13 mouse cellular contexts compared by ENCODE assay signal in the genomic region with DNA sequence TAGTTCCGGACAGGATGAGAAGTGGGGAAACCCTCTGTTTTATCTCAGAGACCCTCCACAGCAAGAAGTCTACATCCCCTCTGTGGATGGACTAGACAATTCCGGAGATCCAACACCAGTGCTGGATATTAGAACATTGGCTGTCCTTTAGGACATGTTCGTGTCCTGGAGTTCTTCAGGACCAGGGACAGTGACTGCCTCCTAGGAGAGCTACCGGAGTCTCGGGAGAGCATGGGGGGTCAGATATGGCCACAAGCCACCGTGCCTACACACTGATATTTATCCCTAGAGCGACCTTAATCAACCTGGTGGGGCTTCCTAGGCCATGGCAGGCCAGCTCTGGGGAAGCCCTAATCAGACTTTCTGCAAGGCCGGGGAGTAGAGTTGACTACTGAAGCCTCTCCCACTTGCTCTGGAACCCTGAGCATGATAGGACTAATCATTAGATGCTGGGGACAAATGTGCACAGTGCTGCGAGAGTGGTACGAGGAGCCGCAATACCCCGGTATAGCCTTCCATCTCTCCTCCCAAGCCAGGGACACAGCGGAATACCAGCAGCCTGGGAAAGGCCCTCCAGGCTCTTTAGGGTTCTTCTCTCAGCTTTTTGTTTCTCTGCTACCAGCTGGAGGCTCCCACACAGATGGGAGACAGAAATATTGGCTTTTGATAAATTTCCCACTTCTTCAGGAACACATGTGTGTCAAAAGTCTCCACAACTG. TPM values are rescaled to one million over a fixed set of nuclear protein-coding genes. Genes with fewer than 3 reads are reported as not detected.
A peak's percentile ranks its signal among the peaks of the same experiment; 100 is the strongest.
DNase-seq lines count a peak whose midpoint lies in the region; ATAC-seq lines count a peak whose summit lies in the region.
"Had no signal": no experiment of that assay in that cellular context is flagged by ENCODE, and none has a peak within 500 bp of the region (broad histone marks: within the 10 kb centered on the region; RNA-seq: fewer than 3 reads in every experiment).

No protein-coding gene starts in this region.

- no peaks in the 10 kb centered on the region for H3K27me3 ChIP-seq in forebrain, embryonic 13.5 days
- H3K27me3 ChIP-seq in limb, embryonic 12.5 days: no peaks in the 10 kb centered on the region
- H3K27me3 ChIP-seq in neural tube, embryonic 14.5 days (ENCODE audit: control insufficient read depth, insufficient read depth, low read length): no peaks in the 10 kb centered on the region
- no peaks in the 10 kb centered on the region for H3K27me3 ChIP-seq in liver, embryonic 11.5 days (replicated peaks; ENCODE audit: control insufficient read depth, insufficient read depth, low read length)
- H3K27me3 ChIP-seq: embryonic facial prominence, embryonic 13.5 days; liver, embryonic 12.5 days had no signal

- peaks cover 12% of the 10 kb centered on the region for H3K36me3 ChIP-seq in forebrain, embryonic 13.5 days (ENCODE audit: poor library complexity, severe bottlenecking)
- H3K36me3 ChIP-seq in limb, embryonic 12.5 days: peaks cover 7% of the 10 kb centered on the region; the same call in 1 of the 2 replicates
- no peaks in the 10 kb centered on the region for H3K36me3 ChIP-seq in neural tube, embryonic 14.5 days (ENCODE audit: control insufficient read depth, insufficient read depth, low read length)
- no peaks in the 10 kb centered on the region for H3K36me3 ChIP-seq in liver, embryonic 11.5 days (ENCODE audit: control insufficient read depth, insufficient read depth, low read length)

- H3K4me2 ChIP-seq in forebrain, embryonic 13.5 days: peak overlapping the region; percentile 13; the same call in 1 of the 2 replicates
- peak overlapping the region; percentile 23; the same call in 1 of the 2 replicates for H3K4me2 ChIP-seq in limb, embryonic 12.5 days
- no peak overlapping the region for H3K4me2 ChIP-seq in neural tube, embryonic 14.5 days (ENCODE audit: low read depth, low read length)
- H3K4me2 ChIP-seq in liver, embryonic 11.5 days: no peak overlapping the region
- H3K4me2 ChIP-seq: embryonic facial prominence, embryonic 13.5 days; liver, embryonic 12.5 days had no signal

- no peak overlapping the region for H3K9ac ChIP-seq in forebrain, embryonic 13.5 days
- no peak overlapping the region for H3K9ac ChIP-seq in limb, embryonic 12.5 days (replicated peaks)
- no peak overlapping the region for H3K9ac ChIP-seq in neural tube, embryonic 14.5 days (replicated peaks; ENCODE audit: low read depth, low read length)
- H3K9ac ChIP-seq in liver, embryonic 11.5 days (ENCODE audit: low read depth, low read length): no peak overlapping the region
- H3K9ac ChIP-seq: embryonic facial prominence, embryonic 13.5 days; liver, embryonic 12.5 days had no signal

- peak overlapping the region; percentile 96 for H3K27ac ChIP-seq in forebrain, embryonic 13.5 days
- H3K27ac ChIP-seq in limb, embryonic 12.5 days: peak overlapping the region; percentile 64
- peak overlapping the region; percentile 68 for H3K27ac ChIP-seq in neural tube, embryonic 14.5 days (ENCODE audit: low read depth, low read length)
- H3K27ac ChIP-seq in liver, embryonic 11.5 days (ENCODE audit: low read depth, low read length): no peak overlapping the region
- H3K27ac ChIP-seq: embryonic facial prominence, embryonic 13.5 days; heart, adult 2 months; liver, embryonic 12.5 days had no signal

- no peak overlapping the region for H3K4me3 ChIP-seq in forebrain, embryonic 13.5 days
- H3K4me3 ChIP-seq in limb, embryonic 12.5 days (replicated peaks): no peak overlapping the region
- H3K4me3 ChIP-seq in neural tube, embryonic 14.5 days (ENCODE audit: low read depth, low read length): no peak overlapping the region
- no peak overlapping the region for H3K4me3 ChIP-seq in liver, embryonic 11.5 days (ENCODE audit: low read depth, low read length)
- H3K4me3 ChIP-seq: embryonic facial prominence, embryonic 13.5 days; heart, adult 2 months; liver, embryonic 12.5 days had no signal

- peaks cover 30% of the 10 kb centered on the region for H3K4me1 ChIP-seq in forebrain, embryonic 13.5 days
- H3K4me1 ChIP-seq in limb, embryonic 12.5 days (replicated peaks): peaks cover 36% of the 10 kb centered on the region
- H3K4me1 ChIP-seq in neural tube, embryonic 14.5 days (ENCODE audit: control insufficient read depth, insufficient read depth, low read length): peaks cover 22% of the 10 kb centered on the region
- H3K4me1 ChIP-seq in liver, embryonic 11.5 days (replicated peaks; ENCODE audit: control insufficient read depth, insufficient read depth, low read length): no peaks in the 10 kb centered on the region
- H3K4me1 ChIP-seq: liver, embryonic 12.5 days had no signal

- peak; percentile 18 to 21 for DNase-seq in layer of hippocampus, postnatal 36 days
- no peak for DNase-seq in layer of hippocampus, postnatal 10 days (ENCODE audit: low spot score in 2 of 2)
- no peak for DNase-seq in liver, embryonic 11.5 days (ENCODE audit: low spot score)
- DNase-seq in urinary bladder, postnatal 36 days (ENCODE audit: low spot score in 2 of 2): no peak
- DNase-seq: cerebellum, adult 2 months; heart, adult 2 months; thymus, postnatal 36 days had no signal

- no peaks in the 10 kb centered on the region for H3K9me3 ChIP-seq in forebrain, embryonic 13.5 days (replicated peaks)
- H3K9me3 ChIP-seq in limb, embryonic 12.5 days: no peaks in the 10 kb centered on the region
- no peaks in the 10 kb centered on the region for H3K9me3 ChIP-seq in neural tube, embryonic 14.5 days (ENCODE audit: control insufficient read depth, low read length)
- no peaks in the 10 kb centered on the region for H3K9me3 ChIP-seq in liver, embryonic 11.5 days (ENCODE audit: control insufficient read depth, low read length)
- H3K9me3 ChIP-seq: embryonic facial prominence, embryonic 13.5 days; liver, embryonic 12.5 days had no signal

- peak; percentile 64 for ATAC-seq in forebrain, embryonic 13.5 days
- no peak for ATAC-seq in limb, embryonic 12.5 days (ENCODE audit: insufficient number of reproducible peaks, insufficient read depth, low FRiP score, low TSS enrichment, low read depth)
- no peak for ATAC-seq in neural tube, embryonic 14.5 days (ENCODE audit: low read depth)
- ATAC-seq in liver, embryonic 11.5 days (replicated peaks; ENCODE audit: low FRiP score): no peak
- no peak for ATAC-seq in megakaryocyte-erythroid progenitor cell, adult 5-6 weeks (replicated peaks; ENCODE audit: low FRiP score, low TSS enrichment, poor library complexity, severe bottlenecking)
- ATAC-seq: liver, embryonic 12.5 days had no signal

- WGBS in forebrain, embryonic 13.5 days: 66% methylated on average over 13 of the region's 13 CpGs
- WGBS in limb, embryonic 12.5 days: 84% methylated on average over 13 of the region's 13 CpGs
- 58% methylated on average over 13 of the region's 13 CpGs for WGBS in neural tube, embryonic 14.5 days
- 82% methylated on average over 13 of the region's 13 CpGs for WGBS in liver, embryonic 11.5 days

RNA-seq across cellular contexts. Expression of a gene that starts 52.7 kb away (rescaled TPM):
- total RNA-seq in layer of hippocampus, postnatal 36 days (2021): 1 to 10 TPM; 7.2 to 8.7 TPM
- total RNA-seq in layer of hippocampus, postnatal 10 days (2021): 10 to 100 TPM; 10.0 to 11.2 TPM
- polyA plus RNA-seq in forebrain, embryonic 13.5 days (2015; fragmentation: Nextera tagmentation; extraction: Ambion mirVana): 2.1 and 2.4 TPM in 2 replicates
- polyA plus RNA-seq in limb, embryonic 12.5 days (2016; fragmentation: Nextera tagmentation; extraction: Ambion mirVana): 4.3 and 6.0 TPM in 2 replicates
- 3.6 and 5.3 TPM in 2 replicates for polyA plus RNA-seq in neural tube, embryonic 14.5 days (2014; fragmentation: Nextera tagmentation; extraction: Ambion mirVana)
- 38.0 and 40.6 TPM in 2 replicates for polyA plus RNA-seq in liver, embryonic 11.5 days (2014; fragmentation: Nextera tagmentation; extraction: Ambion mirVana)
- not detected in 2 replicates for total RNA-seq in megakaryocyte-erythroid progenitor cell, adult 5-6 weeks (2014; fragmentation: Nextera tagmentation)
- not detected in 2 replicates for total RNA-seq in megakaryocyte-erythroid progenitor cell, adult 5-6 weeks (2017)

Comparison
In these comparisons a context has a peak if more than half of its experiments do, and no peak if none do; other contexts are left out.
1. DNase-seq: peak in layer of hippocampus, postnatal 36 days (2 of 2); none in layer of hippocampus, postnatal 10 days (0 of 2), liver, embryonic 11.5 days (single experiment) and urinary bladder, postnatal 36 days (0 of 2).
2. H3K4me2 ChIP-seq: peak in forebrain, embryonic 13.5 days (single experiment) and limb, embryonic 12.5 days (single experiment); none in neural tube, embryonic 14.5 days (single experiment) and liver, embryonic 11.5 days (single experiment).